Mouse (Mus musculus): ENCODE data around the gene Ccdc191.

Gene Ccdc191

DNA sequence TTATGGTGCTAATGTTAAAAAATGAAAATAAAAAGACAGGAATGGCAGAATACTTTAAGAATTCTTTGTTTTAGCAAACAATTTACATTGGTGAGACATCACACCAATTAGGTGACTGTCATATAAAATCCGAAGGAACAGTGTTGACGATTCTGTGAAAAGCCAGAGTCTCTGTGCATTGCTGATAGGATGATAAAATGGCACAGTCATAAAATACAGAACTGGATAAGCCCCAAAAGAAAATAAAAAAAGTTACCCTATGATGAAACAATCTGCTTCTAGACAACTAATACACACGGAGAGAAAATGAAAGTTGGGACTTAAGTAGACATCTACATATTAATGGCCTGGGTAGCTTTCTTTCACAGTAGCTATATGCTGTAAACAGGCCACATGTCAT is 105.0 kb downstream of the Ccdc191 start:
- DNase-seq = no peak

GRCm38 (mm10) chr16:43999111-43999510 is 109.5 kb downstream of the Ccdc191 start:
- no peak for DNase-seq

DNA sequence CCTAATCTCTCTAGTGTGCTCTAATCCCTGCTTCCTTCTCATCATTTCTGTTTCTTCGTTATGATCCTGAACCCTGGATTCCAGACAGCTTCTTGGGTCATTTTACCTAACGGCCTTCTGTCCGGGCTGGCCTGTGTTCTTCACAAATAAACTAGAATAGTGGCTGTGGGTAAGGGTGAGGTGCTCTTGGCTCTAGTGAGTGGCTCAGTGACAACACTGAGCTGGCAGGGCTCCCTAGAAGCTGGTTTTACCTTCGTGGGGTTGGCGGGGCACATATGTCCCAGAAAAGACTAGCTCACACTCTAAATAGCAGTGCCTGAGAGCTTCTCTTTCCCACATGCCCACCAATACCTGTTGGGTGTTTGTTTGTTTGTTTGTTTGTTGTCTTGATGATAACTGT is 109.9 kb downstream of the Ccdc191 start:
- peak; percentile 80 for DNase-seq

GRCm38 (mm10) chr16:44002086-44002485 is 112.5 kb downstream of the Ccdc191 start:
- DNase-seq = peak in 1 of 2 experiments; percentile 14

- DNase-seq = no peak
These were observed 121.4 kb downstream of the Ccdc191 start for GRCm38 (mm10) chr16:44011010-44011409.

All from cerebellum, postnatal 14 days (tissue).